Mouse (Mus musculus) MEL (cell line): ENCODE results near the gene Serinc3.

Source experiments
- CHD2 ChIP-seq: IDR thresholded peaks from 2 replicates; pipeline ENCODE4 v1.6.1; 2011; ENCODE audit warnings: low read length, improper control_type of control experiment
- CTCF ChIP-seq, 3 experiments: IDR thresholded peaks in 2 of 3; conservative IDR thresholded peaks in 1 of 3; 2 replicates each; pipeline ENCODE4 v1.5.1; 2011 to 2012; ENCODE audit warnings: low read length in 3 of 3, low read depth in 2 of 3, mild to moderate bottlenecking in 2 of 3, improper control_type of control experiment in 1 of 3, inconsistent platforms in 1 of 3, mixed read lengths in 1 of 3, moderate library complexity in 1 of 3; ENCODE audit not compliant: control insufficient read depth in 1 of 3, insufficient read depth in 1 of 3, poor library complexity in 1 of 3, severe bottlenecking in 1 of 3
- GATA1 ChIP-seq: IDR thresholded peaks from 2 replicates; pipeline ENCODE4 v1.6.1; 2011; ENCODE audit warnings: low read depth, low read length, improper control_type of control experiment
- MAFK ChIP-seq: IDR thresholded peaks from 2 replicates; pipeline ENCODE4 v1.6.1; 2011; ENCODE audit warnings: low read depth, mild to moderate bottlenecking, low read length, improper control_type of control experiment, borderline replicate concordance
- POLR2A ChIP-seq, 2 experiments: IDR thresholded peaks; 2 replicates each; pipeline ENCODE4 v1.6.1; 2011 to 2012; ENCODE audit warnings: low read length in 2 of 2, mild to moderate bottlenecking in 2 of 2, control low read depth in 1 of 2, improper control_type of control experiment in 1 of 2, low read depth in 1 of 2, moderate library complexity in 1 of 2; ENCODE audit not compliant: control insufficient read depth in 1 of 2, insufficient read depth in 1 of 2, poor library complexity in 1 of 2
- POLR2AphosphoS2 ChIP-seq: IDR thresholded peaks from 2 replicates; pipeline ENCODE4 v1.6.1; 2011; ENCODE audit warnings: low read length, improper control_type of control experiment
- UBTF ChIP-seq: IDR thresholded peaks from 2 replicates; pipeline ENCODE4 v1.6.1; 2012; ENCODE audit warnings: low read depth, mild to moderate bottlenecking, inconsistent platforms, low read length, improper control_type of control experiment, moderate library complexity, borderline replicate concordance; ENCODE audit not compliant: insufficient read depth
- USF1 ChIP-seq: IDR thresholded peaks from 2 replicates; pipeline ENCODE4 v1.6.1; 2014; ENCODE audit warnings: low read depth, mild to moderate bottlenecking, inconsistent platforms, low read length, improper control_type of control experiment, moderate library complexity

- TF ChIP-seq UBTF (no peak), CTCF (IDR thresholded peaks at IDR 0.05 in 2 of 3, conservative IDR thresholded peaks at IDR 0.05 in 1 of 3; ENCODE audit: control insufficient read depth in 1 of 3, insufficient read depth in 1 of 3, low read depth in 2 of 3, low read length in 3 of 3, poor library complexity in 1 of 3, severe bottlenecking in 1 of 3) (no peak), USF1 (no peak), POLR2AphosphoS2 (no peak), POLR2A (IDR thresholded peaks at IDR 0.05; ENCODE audit: control insufficient read depth in 1 of 2, insufficient read depth in 1 of 2, low read depth in 1 of 2, low read length in 2 of 2, poor library complexity in 1 of 2) (no peak), CHD2 (no peak), GATA1 (no peak), MAFK (no peak)
Measured at GRCm38 (mm10) chr2:163676321-163676720, 31.4 kb upstream of the Serinc3 start.
